Mouse (Mus musculus): ENCODE data around the gene Otoa. TPM values are rescaled to one million over a fixed set of nuclear protein-coding genes. Genes with fewer than 3 reads are reported as not detected.
A peak's percentile ranks its signal among the peaks of the same experiment; 100 is the strongest.

Otoa gene
- polyA plus RNA-seq, 1 experiment, result 0.38 TPM

- H3K4me3 ChIP-seq (ENCODE audit: low read depth, low read length), result no peak overlapping the region
- TF ChIP-seq POLR2A (IDR thresholded peaks at IDR 0.05; ENCODE audit: low read depth, low read length), result no peak
- no peak for TF ChIP-seq CTCF (IDR thresholded peaks at IDR 0.05; ENCODE audit: extremely low read depth, insufficient read length, insufficient replicate concordance, low read depth, low read length)
- H3K4me1 ChIP-seq (ENCODE audit: control insufficient read depth, insufficient read depth, insufficient read length, low read length), result peaks cover 19% of the 10 kb centered on the region; the same call in 1 of the 2 replicates
- 77% methylated on average over 1 of the region's 1 CpGs for WGBS
- no peaks in the 10 kb centered on the region for H3K27me3 ChIP-seq (ENCODE audit: control insufficient read depth, insufficient read depth, low read length)
- no peak overlapping the region for H3K27ac ChIP-seq (ENCODE audit: insufficient read depth, low read depth, low read length)
- peaks cover 2% of the 10 kb centered on the region; the same call in 1 of the 2 replicates for H3K36me3 ChIP-seq (ENCODE audit: control insufficient read depth, insufficient read depth, low read length)
These were observed 37.9 kb upstream of the Otoa start for GRCm38 (mm10) chr7:121043510-121043909.

GRCm38 (mm10) chr7:121044251-121044650, 37.2 kb upstream of the Otoa start:
- Histone ChIP-seq H3K36me3 (ENCODE audit: control insufficient read depth, insufficient read depth, low read length) (peaks cover 3% of the 10 kb centered on the region; the same call in 1 of the 2 replicates), H3K27ac (ENCODE audit: insufficient read depth, low read depth, low read length) (no peak overlapping the region; the same call in 1 of the 2 replicates), H3K4me3 (ENCODE audit: low read depth, low read length) (no peak overlapping the region), H3K27me3 (ENCODE audit: control insufficient read depth, insufficient read depth, low read length) (no peaks in the 10 kb centered on the region), H3K4me1 (ENCODE audit: control insufficient read depth, insufficient read depth, insufficient read length, low read length) (peaks cover 19% of the 10 kb centered on the region; the same call in 1 of the 2 replicates)
- WGBS, result 69% methylated on average over 1 of the region's 1 CpGs
- no peak for TF ChIP-seq POLR2A (IDR thresholded peaks at IDR 0.05; ENCODE audit: low read depth, low read length)
- no peak for TF ChIP-seq CTCF (IDR thresholded peaks at IDR 0.05; ENCODE audit: extremely low read depth, insufficient read length, insufficient replicate concordance, low read depth, low read length)

GRCm38 (mm10) chr7:121045671-121046453, 35.6 kb upstream of the Otoa start:
- peaks cover 19% of the 10 kb centered on the region; the same call in 1 of the 2 replicates for H3K4me1 ChIP-seq (ENCODE audit: control insufficient read depth, insufficient read depth, insufficient read length, low read length)
- H3K4me3 ChIP-seq (ENCODE audit: low read depth, low read length), result no peak overlapping the region
- peaks cover 3% of the 10 kb centered on the region; the same call in 1 of the 2 replicates for H3K36me3 ChIP-seq (ENCODE audit: control insufficient read depth, insufficient read depth, low read length)
- peak overlapping the region; percentile 70 for H3K27ac ChIP-seq (ENCODE audit: insufficient read depth, low read depth, low read length)
- H3K27me3 ChIP-seq (ENCODE audit: control insufficient read depth, insufficient read depth, low read length), result no peaks in the 10 kb centered on the region
- WGBS, result 22% methylated on average over 6 of the region's 6 CpGs
- TF ChIP-seq POLR2A (IDR thresholded peaks at IDR 0.05; ENCODE audit: low read depth, low read length) (no peak), CTCF (IDR thresholded peaks at IDR 0.05; ENCODE audit: extremely low read depth, insufficient read length, insufficient replicate concordance, low read depth, low read length) (no peak)

GRCm38 (mm10) chr7:121047624-121048023, 33.8 kb upstream of the Otoa start:
- Histone ChIP-seq H3K4me1 (ENCODE audit: control insufficient read depth, insufficient read depth, insufficient read length, low read length) (peaks cover 13% of the 10 kb centered on the region; the same call in 1 of the 2 replicates), H3K27me3 (ENCODE audit: control insufficient read depth, insufficient read depth, low read length) (no peaks in the 10 kb centered on the region), H3K27ac (ENCODE audit: insufficient read depth, low read depth, low read length) (no peak overlapping the region), H3K4me3 (ENCODE audit: low read depth, low read length) (no peak overlapping the region), H3K36me3 (ENCODE audit: control insufficient read depth, insufficient read depth, low read length) (peaks cover 9% of the 10 kb centered on the region)
- WGBS, result 88% methylated on average over 2 of the region's 2 CpGs
- TF ChIP-seq CTCF (IDR thresholded peaks at IDR 0.05; ENCODE audit: extremely low read depth, insufficient read length, insufficient replicate concordance, low read depth, low read length) (no peak), POLR2A (IDR thresholded peaks at IDR 0.05; ENCODE audit: low read depth, low read length) (no peak)

- Histone ChIP-seq H3K4me1 (ENCODE audit: control insufficient read depth, insufficient read depth, insufficient read length, low read length) (no peaks in the 10 kb centered on the region), H3K27ac (ENCODE audit: insufficient read depth, low read depth, low read length) (no peak overlapping the region), H3K27me3 (ENCODE audit: control insufficient read depth, insufficient read depth, low read length) (no peaks in the 10 kb centered on the region), H3K36me3 (ENCODE audit: control insufficient read depth, insufficient read depth, low read length) (peaks cover 26% of the 10 kb centered on the region), H3K4me3 (ENCODE audit: low read depth, low read length) (no peak overlapping the region)
- no peak for TF ChIP-seq CTCF (IDR thresholded peaks at IDR 0.05; ENCODE audit: extremely low read depth, insufficient read length, insufficient replicate concordance, low read depth, low read length)
- TF ChIP-seq POLR2A (IDR thresholded peaks at IDR 0.05; ENCODE audit: low read depth, low read length), result no peak
- 92% methylated on average over 4 of the region's 4 CpGs for WGBS
These were observed 28.4 kb upstream of the Otoa start for GRCm38 (mm10) chr7:121053071-121053470.

GRCm38 (mm10) chr7:121059477-121060218, 21.8 kb upstream of the Otoa start:
- no peak for TF ChIP-seq POLR2A (IDR thresholded peaks at IDR 0.05; ENCODE audit: low read depth, low read length)
- no peak for TF ChIP-seq CTCF (IDR thresholded peaks at IDR 0.05; ENCODE audit: extremely low read depth, insufficient read length, insufficient replicate concordance, low read depth, low read length)
- no peaks in the 10 kb centered on the region for H3K27me3 ChIP-seq (ENCODE audit: control insufficient read depth, insufficient read depth, low read length)
- peaks cover 13% of the 10 kb centered on the region for H3K36me3 ChIP-seq (ENCODE audit: control insufficient read depth, insufficient read depth, low read length)
- peaks cover 9% of the 10 kb centered on the region; the same call in 1 of the 2 replicates for H3K4me1 ChIP-seq (ENCODE audit: control insufficient read depth, insufficient read depth, insufficient read length, low read length)
- H3K4me3 ChIP-seq (ENCODE audit: low read depth, low read length), result no peak overlapping the region
- 35% methylated on average over 6 of the region's 6 CpGs for WGBS
- H3K27ac ChIP-seq (ENCODE audit: insufficient read depth, low read depth, low read length), result no peak overlapping the region

- 36% methylated on average over 4 of the region's 4 CpGs for WGBS
- Histone ChIP-seq H3K27ac (ENCODE audit: insufficient read depth, low read depth, low read length) (no peak overlapping the region), H3K4me1 (ENCODE audit: control insufficient read depth, insufficient read depth, insufficient read length, low read length) (peaks cover 5% of the 10 kb centered on the region; the same call in 1 of the 2 replicates), H3K27me3 (ENCODE audit: control insufficient read depth, insufficient read depth, low read length) (no peaks in the 10 kb centered on the region), H3K4me3 (ENCODE audit: low read depth, low read length) (no peak overlapping the region), H3K36me3 (ENCODE audit: control insufficient read depth, insufficient read depth, low read length) (peaks cover 6% of the 10 kb centered on the region)
- TF ChIP-seq CTCF (IDR thresholded peaks at IDR 0.05; ENCODE audit: extremely low read depth, insufficient read length, insufficient replicate concordance, low read depth, low read length), result peak; percentile 21; the same call in 1 of the 2 replicates
- TF ChIP-seq POLR2A (IDR thresholded peaks at IDR 0.05; ENCODE audit: low read depth, low read length), result no peak
These were observed 17.1 kb upstream of the Otoa start for GRCm38 (mm10) chr7:121064309-121064708.

All from small intestine, adult 2 months (tissue).